Mouse (Mus musculus) cerebellum, adult 8-10 months (tissue): ENCODE measurements at regions not wholly inside any gene's neighbourhood (a gene's known extent, or its start where the extent isn't known, plus 50 kb on each side); places are given as distances from the start of the nearest gene placed in this dataset.

Experiments
- DNase-seq: peaks from one replicate; pipeline ENCODE4 v3.0.0; 2022

- no peak for DNase-seq
Measured at GRCm38 (mm10) chr1:48535044-48535443, 1642.4 kb upstream of the Slc39a10 start.

- DNase-seq = peak; percentile 74
Measured at GRCm38 (mm10) chr1:48533326-48533725, 1640.7 kb upstream of the Slc39a10 start.

GRCm38 (mm10) chr1:48488756-48489155, 1596.1 kb upstream of the Slc39a10 start:
- peak; percentile 15 for DNase-seq

GRCm38 (mm10) chr1:48459928-48460327, 1567.3 kb upstream of the Slc39a10 start:
- DNase-seq = no peak
